Mouse (Mus musculus) right cerebral cortex, adult 2 months (tissue): ENCODE measurements around the gene Kir3dl2.
A peak's percentile ranks its signal among the peaks of the same experiment; 100 is the strongest.
"Not testable (repeated sequence)": the region's sequence is repeated elsewhere in the genome, so short reads cannot be mapped to it uniquely, and the experiment has no call there.

Source experiments
- DNase-seq, 2 experiments: peaks; one replicate each; pipeline ENCODE4 v3.0.0; 2021 to 2022; ENCODE audit warnings: low spot score in 2 of 2

The Kir3dl2 gene

GRCm38 (mm10) chrX:136543956-136544355 lies at the start of gene Kir3dl2:
Gene Kir3dl2, minus strand, starts transcription at chrX:136544056.
- DNase-seq, result not testable (repeated sequence)

GRCm38 (mm10) chrX:136590897-136591257 lies 47.0 kb upstream of the Kir3dl2 start:
- no peak for DNase-seq

- peak; percentile 81 to 87 for DNase-seq
These were observed 46.5 kb upstream of the Kir3dl2 start, which contains the start of gene Tceal3 for GRCm38 (mm10) chrX:136590199-136590896. Gene Tceal3, plus strand, starts transcription at chrX:136590842.

GRCm38 (mm10) chrX:136584617-136585016 lies 40.8 kb upstream of the Kir3dl2 start:
- DNase-seq, result no peak

GRCm38 (mm10) chrX:136569094-136569493 lies 25.2 kb upstream of the Kir3dl2 start:
- DNase-seq, result not testable (repeated sequence)

GRCm38 (mm10) chrX:136517699-136518098 lies 26.2 kb downstream of the Kir3dl2 start, which contains the start of gene Kir3dl1:
Gene Kir3dl1, plus strand, starts transcription at chrX:136517999.
- not testable (repeated sequence) for DNase-seq
